Mouse (Mus musculus): ENCODE measurements at regions not wholly inside any gene's neighbourhood (a gene's known extent, or its start where the extent isn't known, plus 50 kb on each side); places are given as distances from the start of the nearest gene placed in this dataset.
"Not testable (repeated sequence)": the region's sequence is repeated elsewhere in the genome, so short reads cannot be mapped to it uniquely, and the experiment has no call there.

- DNase-seq, result no peak
These were observed 515.8 kb upstream of the Kif18a start for GRCm38 (mm10) chr2:108764703-108765102.

- no peak for DNase-seq
These were observed 514.1 kb upstream of the Kif18a start for GRCm38 (mm10) chr2:108766461-108766860.

GRCm38 (mm10) chr2:108770383-108770782 lies 510.2 kb upstream of the Kif18a start:
- DNase-seq, result no peak

- no peak for DNase-seq
These were observed 497.1 kb upstream of the Kif18a start for GRCm38 (mm10) chr2:108783457-108783856.

GRCm38 (mm10) chr2:108785161-108785957 lies 495.2 kb upstream of the Kif18a start:
- DNase-seq, result no peak

- DNase-seq, result no peak
These were observed 491.4 kb upstream of the Kif18a start for GRCm38 (mm10) chr2:108789166-108789565.

- DNase-seq, result no peak
These were observed 485.4 kb upstream of the Kif18a start for GRCm38 (mm10) chr2:108795145-108795544.

GRCm38 (mm10) chr2:108796816-108797581 lies 483.5 kb upstream of the Kif18a start:
- DNase-seq, result no peak

GRCm38 (mm10) chr2:108812367-108812766 lies 468.2 kb upstream of the Kif18a start:
- no peak for DNase-seq

GRCm38 (mm10) chr2:108813040-108813566 lies 467.4 kb upstream of the Kif18a start:
- no peak for DNase-seq

- no peak for DNase-seq
These were observed 464.0 kb upstream of the Kif18a start for GRCm38 (mm10) chr2:108816579-108816978.

GRCm38 (mm10) chr2:108824025-108824424 lies 456.5 kb upstream of the Kif18a start:
- no peak for DNase-seq

- DNase-seq, result no peak
These were observed 454.6 kb upstream of the Kif18a start for GRCm38 (mm10) chr2:108825981-108826380.

- no peak for DNase-seq
These were observed 453.3 kb upstream of the Kif18a start for GRCm38 (mm10) chr2:108827106-108827838.

- no peak for DNase-seq
These were observed 452.4 kb upstream of the Kif18a start for GRCm38 (mm10) chr2:108827974-108828700.

GRCm38 (mm10) chr2:108843855-108844254 lies 436.7 kb upstream of the Kif18a start:
- DNase-seq, result not testable (repeated sequence)

- no peak for DNase-seq
These were observed 432.5 kb upstream of the Kif18a start for GRCm38 (mm10) chr2:108848051-108848450.

- DNase-seq, result no peak
These were observed 426.1 kb upstream of the Kif18a start for GRCm38 (mm10) chr2:108854399-108854798.

- no peak for DNase-seq
These were observed 403.4 kb upstream of the Kif18a start for GRCm38 (mm10) chr2:108877141-108877540.

GRCm38 (mm10) chr2:108877676-108878075 lies 402.9 kb upstream of the Kif18a start:
- no peak for DNase-seq

- no peak for DNase-seq
These were observed 376.3 kb upstream of the Kif18a start for GRCm38 (mm10) chr2:108904121-108904733.

- DNase-seq, result no peak
These were observed 367.0 kb upstream of the Kif18a start for GRCm38 (mm10) chr2:108913555-108913954.

Measured in lung, adult 18-20 months (tissue).